Mouse (Mus musculus) kidney, adult 11 months (tissue): ENCODE data around the gene Selenom.
A peak's percentile ranks its signal among the peaks of the same experiment; 100 is the strongest.

Experiments
- DNase-seq: peaks from one replicate; pipeline ENCODE4 v3.0.0; 2022

Selenom gene

GRCm38 (mm10) chr11:3532101-3532931 is 17.8 kb downstream of the Selenom start:
- no peak for DNase-seq

GRCm38 (mm10) chr11:3533406-3533932 is 19.0 kb downstream of the Selenom start:
- DNase-seq: no peak

DNA sequence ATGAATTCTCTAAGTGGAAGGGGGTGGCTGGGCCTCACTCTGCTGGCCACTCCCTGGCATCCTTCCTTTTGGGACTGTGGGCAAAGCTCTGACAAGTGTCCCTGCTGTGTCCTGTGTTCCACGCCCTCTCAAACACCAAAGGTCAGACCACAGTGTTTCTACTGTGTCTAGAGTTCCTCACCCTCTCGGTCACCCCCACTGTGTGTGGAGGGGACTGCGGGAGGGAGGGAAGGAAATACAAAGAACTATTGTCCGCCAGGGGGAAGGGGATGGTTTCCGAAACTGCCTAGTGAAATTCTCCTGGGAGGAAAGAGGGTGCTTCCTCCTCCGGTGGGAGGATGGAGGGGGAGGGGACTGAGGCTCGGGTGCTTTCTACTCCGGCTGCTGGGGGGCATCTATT is 20.5 kb downstream of the Selenom start:
- no peak for DNase-seq

- DNase-seq: peak; percentile 93
These were observed 21.0 kb downstream of the Selenom start for GRCm38 (mm10) chr11:3535406-3535986.

DNA sequence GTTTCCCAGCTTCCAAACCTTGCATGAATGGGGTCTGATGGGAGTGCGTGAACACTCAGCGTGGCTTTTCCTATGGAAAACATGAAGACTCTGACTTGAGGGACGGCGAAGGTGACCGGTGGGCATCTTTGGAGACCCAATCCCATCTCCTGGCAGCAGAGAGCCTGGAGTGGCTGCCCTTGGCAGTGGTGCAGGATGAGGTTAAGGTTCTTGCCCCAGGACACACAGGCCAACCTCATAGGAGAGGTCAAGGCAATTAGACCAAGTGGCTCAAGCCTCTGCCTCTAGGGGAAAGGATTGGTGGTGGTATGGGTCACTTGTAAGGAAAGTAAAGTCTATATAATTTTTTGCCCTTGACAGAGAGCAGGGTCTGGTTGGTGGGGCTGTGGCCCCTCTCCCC is 21.6 kb downstream of the Selenom start:
- peak; percentile 59 for DNase-seq

DNA sequence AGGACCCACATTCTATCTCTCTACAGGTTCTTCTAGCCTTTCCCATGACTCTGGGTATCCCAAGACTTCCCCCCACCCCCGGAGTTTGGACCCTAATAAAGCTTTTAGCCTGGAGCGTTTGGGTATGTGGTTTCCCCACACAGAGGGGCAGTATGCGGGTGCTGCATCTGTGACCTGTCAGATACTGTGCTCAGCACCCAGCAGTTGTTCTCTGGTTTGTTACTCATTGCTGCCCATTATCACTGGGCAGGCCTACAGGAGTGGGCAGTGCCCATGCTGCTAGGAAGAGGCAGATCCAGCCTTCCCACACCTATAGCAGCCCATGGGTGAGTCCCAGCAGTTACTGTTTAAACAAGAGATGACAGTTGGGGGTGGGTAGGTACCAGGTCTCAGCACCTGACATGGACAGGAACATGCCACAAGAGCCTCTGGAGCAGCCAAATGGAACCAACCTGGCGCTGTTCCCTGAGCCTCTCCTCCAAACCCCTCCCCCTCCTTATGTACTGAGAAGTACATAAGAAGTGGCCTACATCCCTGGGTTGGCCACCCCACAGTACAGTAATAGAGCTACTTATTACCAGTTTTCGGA is 22.4 kb downstream of the Selenom start:
- peak; percentile 98 for DNase-seq

DNA sequence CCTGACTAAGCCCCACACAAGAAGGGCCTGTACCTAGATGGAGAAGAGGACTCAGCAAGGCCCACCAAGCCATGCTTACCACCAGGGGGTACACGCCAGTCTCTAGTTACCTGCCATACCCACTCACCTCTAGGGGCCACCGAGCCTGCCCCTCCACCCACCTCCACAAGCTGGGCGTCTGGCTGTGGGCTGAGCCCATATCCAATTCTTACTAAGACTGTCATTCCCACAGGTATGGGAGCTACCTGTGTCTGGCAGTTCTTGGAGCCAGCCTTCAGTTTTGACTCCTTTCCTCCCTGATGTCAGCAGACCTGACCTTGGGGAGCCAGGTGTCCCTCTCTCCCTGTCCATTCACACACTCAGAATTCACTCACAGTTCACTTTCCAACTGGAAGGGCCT is 23.2 kb downstream of the Selenom start:
- DNase-seq: no peak

DNA sequence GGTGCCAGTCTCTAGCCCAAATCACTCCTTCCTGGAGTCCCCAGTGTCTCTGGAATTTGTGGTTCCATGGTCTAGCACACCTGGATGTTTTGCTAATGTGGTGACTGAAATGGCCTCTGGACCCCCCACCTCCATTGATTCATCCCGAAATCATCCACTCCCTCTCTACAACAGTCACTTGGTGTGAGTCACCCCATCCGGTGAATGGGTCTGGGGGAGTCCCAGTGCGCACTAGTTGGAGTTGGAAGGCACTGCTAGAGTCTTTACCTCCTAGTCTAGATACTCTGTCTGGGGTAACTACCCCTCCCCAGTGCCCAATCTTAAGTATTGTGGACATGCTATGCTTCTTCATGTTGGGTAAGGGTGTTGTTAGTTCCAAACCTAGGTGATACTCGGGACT is 23.9 kb downstream of the Selenom start:
- no peak for DNase-seq

- DNase-seq: peak; percentile 98
These were observed 24.8 kb downstream of the Selenom start for GRCm38 (mm10) chr11:3539111-3539825.

DNA sequence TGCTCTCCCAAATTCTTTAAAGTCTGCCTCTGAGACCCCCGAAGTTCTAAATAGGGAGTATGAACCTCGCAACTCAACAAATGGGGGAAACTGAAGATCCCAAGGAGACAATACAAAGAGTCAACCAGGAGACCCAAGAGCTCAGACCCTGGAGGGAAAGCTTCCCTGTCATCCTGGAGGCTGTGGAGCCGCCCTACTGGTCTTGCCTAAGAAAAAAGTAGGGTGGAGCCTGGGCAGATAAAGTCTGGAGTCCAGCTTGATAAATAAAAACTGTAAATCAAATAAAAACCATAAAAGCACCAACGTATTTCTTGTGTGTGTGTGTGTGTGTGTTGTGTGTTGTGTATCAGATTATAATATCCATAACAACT is 25.3 kb downstream of the Selenom start:
- no peak for DNase-seq

DNA sequence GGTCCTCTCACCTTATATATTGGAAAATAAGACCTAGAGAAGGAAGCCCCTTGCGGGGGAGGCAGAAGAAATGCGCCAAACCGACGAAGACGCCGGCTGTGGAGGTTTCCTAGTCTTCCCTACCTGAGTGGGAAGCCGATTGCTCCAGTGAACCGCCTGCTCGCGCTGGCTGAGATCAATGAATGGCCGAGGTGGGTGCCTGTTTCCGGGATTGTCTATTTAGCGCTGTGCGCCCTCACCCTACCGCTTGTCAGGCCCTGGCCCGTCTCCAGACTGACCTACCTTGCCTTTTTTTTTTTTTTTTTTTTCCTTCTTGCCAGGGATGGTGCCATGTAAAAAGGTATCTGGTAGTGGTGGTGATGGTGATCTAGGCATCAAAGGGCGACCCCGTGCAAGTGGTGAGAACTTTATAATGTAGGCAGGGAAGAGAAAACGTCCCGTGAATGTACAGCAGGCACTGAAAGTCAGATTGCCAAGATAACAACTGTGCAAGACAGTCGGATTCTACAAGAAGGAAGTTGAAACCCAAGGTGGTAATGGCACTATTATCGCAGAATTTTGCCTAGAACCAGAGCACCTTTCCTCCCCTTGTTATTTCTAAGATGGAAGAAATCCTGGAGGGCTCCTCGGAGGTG is 26.1 kb downstream of the Selenom start, which contains the start of gene Smtn:
Gene Smtn, minus strand, starts transcription at position 162 of the 635 bp plus-strand sequence.
- peak; percentile 14 for DNase-seq

DNA sequence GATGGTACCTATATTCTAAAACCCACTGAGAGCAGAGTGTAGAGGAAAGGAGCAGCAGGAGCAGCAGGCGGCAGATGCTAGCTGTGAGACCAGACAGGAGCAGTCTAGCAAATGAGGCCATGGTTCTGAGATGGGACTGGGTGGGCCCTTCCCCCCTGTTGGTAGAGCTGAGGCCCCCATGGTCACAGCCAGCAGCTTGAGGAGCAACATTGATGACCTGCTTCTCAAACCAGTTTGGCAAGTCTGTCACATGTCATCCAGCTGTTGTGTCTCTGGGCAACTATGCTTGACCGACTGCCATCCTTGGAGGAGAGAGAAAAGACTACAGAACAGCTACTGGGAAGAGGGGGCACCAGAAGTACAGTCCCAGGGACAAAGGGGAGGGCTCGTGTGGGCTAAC is 27.4 kb downstream of the Selenom start:
- peak; percentile 24 for DNase-seq

DNA sequence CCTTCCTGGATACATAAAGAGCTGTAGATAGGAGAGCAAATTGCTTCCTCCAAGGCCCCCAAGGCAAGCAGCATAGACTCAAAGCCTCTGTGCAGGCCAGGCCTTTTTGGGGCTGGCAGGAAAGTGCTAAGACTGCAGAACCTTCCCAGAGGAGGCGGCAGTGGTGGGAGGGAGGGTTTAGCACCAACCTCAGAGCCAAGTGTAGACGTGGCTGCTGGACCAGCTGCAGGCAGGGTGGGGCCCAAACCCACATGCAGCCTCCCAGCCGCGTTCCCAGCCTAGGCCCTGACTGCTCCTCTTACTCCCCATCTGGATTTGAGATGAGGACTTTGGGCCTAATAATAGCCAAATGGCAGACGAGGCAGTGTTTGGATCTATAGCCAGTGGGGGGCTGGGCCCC is 28.5 kb downstream of the Selenom start:
- peak; percentile 8 for DNase-seq

- DNase-seq: no peak
These were observed 29.9 kb downstream of the Selenom start for GRCm38 (mm10) chr11:3544409-3544808.

DNA sequence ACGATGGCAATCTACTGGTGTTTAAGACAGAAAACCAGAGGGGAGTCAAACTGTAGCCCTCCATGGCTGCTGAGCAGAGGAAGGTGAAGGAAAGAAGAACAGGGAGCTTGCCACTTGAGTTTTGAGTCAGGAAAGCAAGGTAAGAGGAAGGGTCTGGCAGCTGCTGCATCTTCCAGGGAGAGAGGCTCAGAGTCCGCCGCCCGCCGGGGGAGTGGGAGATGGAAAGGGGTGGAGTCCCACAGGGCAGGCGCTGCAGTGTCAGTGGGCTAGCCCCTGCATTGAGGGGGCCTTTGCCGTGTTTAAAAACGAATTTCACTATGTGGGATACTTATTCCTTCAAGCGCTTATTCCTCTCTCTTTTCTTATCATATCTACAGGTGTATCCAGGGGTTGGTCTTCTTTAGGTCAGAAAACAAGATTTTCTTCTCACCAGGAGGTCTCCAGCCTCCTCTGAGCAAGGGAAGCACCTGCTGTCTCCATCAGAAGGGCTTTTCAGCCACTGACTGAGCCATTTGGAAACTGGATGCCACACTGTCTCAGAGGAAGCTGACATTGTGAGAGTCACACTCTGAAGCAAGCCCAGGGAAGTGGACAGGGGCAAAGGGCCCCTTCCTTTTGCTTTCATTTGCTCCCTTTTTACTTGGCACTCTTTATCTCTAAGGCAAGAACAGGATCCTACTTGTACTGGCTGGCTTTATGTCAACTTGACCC is 31.2 kb downstream of the Selenom start:
- no peak for DNase-seq

- DNase-seq: no peak
These were observed 31.7 kb downstream of the Selenom start for GRCm38 (mm10) chr11:3546242-3546562.

- DNase-seq: no peak
These were observed 32.6 kb downstream of the Selenom start for GRCm38 (mm10) chr11:3547047-3547446.

GRCm38 (mm10) chr11:3547969-3548368 is 33.5 kb downstream of the Selenom start:
- no peak for DNase-seq

DNA sequence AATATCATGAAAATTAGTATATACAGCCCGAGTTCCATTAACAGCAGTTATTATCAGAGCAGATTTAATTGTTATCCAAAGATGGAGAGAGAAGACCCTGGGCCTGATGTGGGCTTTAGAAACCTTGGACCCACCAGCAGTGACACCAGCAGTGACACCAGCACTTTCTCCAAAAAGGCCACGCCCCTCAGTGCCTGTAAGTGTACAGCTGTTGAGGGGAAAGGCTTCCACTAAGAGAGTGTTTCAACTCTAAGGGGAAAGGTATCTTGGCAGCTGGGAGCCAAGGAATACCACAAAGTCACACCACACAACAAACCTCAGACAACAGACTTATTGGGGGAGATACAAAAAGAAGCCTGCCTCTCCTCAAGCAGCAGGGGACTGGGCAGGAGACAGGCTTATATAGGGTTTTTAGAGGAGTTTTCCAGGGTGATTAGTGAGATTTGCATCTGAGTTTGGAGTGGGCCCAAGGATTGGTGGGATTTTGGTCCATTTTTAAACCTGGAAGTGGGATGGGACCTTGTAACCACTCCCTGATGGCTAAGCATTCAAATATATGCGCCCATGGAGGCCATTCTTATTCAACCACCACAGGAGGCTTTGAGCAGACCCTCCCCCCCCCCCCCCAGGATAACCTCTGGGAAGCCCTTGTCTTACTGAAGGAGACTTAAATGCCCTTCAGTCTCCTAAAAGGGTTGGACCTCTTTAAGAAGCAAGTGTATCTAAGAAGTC is 34.2 kb downstream of the Selenom start:
- DNase-seq: no peak

DNA sequence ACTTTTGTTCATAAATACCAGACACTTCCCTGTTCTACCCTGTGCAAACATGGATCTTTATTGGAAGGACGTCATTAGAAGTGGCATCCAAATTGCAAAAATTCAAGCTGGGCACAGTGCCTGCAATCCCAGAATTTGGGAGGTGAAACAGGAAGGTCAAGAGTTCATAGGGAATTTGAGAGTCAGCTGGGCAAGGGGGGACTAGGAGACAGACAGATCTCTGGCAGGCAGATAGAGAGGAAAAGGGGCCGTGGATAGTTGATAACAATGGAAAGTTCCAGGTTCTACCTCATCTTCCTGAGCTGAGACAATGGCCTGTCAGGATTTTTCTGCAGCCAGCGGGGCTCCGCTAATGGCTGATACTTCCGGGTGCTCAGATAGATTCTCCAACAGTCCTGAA is 35.3 kb downstream of the Selenom start:
- peak; percentile 64 for DNase-seq

GRCm38 (mm10) chr11:3554976-3555375 is 40.5 kb downstream of the Selenom start:
- DNase-seq: no peak

GRCm38 (mm10) chr11:3557852-3558251 is 43.4 kb downstream of the Selenom start:
- DNase-seq: no peak
